Mouse (Mus musculus): ENCODE data around the gene Cwh43.

Gene Cwh43

GRCm38 (mm10) chr5:73405981-73406722 lies at the start of gene Cwh43:
TSS of gene Cwh43 (plus strand) at chr5:73406075.
- no peak for DNase-seq

GRCm38 (mm10) chr5:73359134-73359751 lies 46.6 kb upstream of the Cwh43 start:
- DNase-seq = no peak

- peak; percentile 5 for DNase-seq
These were observed 46.1 kb upstream of the Cwh43 start for GRCm38 (mm10) chr5:73359752-73360141.

- DNase-seq = peak; percentile 13
These were observed 45.6 kb upstream of the Cwh43 start for GRCm38 (mm10) chr5:73360240-73360639.

GRCm38 (mm10) chr5:73362338-73362737 lies 43.5 kb upstream of the Cwh43 start:
- no peak for DNase-seq

GRCm38 (mm10) chr5:73362791-73363190 lies 43.1 kb upstream of the Cwh43 start:
- DNase-seq = no peak

- DNase-seq = no peak
These were observed 41.6 kb upstream of the Cwh43 start for GRCm38 (mm10) chr5:73364107-73364864.

GRCm38 (mm10) chr5:73367906-73368305 lies 38.0 kb upstream of the Cwh43 start:
- DNase-seq = no peak

- DNase-seq = no peak
These were observed 36.9 kb upstream of the Cwh43 start for GRCm38 (mm10) chr5:73368845-73369447.

DNA sequence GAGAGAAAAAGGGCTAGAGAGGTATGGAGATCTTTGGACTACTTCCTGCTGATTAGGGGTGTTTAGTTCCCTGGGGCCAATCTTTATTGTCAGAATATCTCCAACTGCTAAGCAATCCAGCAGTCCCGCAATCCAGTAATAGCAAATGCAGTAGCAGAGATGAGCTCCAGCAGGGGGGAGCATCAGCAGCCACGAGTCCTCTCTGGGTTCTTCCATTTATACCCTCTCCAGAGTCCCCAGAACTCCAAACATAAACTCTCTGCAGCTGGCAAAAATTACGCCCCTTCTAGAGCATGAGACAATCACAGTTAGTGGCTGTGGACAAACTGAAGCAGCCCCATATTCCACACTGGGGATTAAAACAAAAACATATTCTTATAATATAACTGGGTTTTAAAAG lies 36.1 kb upstream of the Cwh43 start:
- no peak for DNase-seq

GRCm38 (mm10) chr5:73372601-73373000 lies 33.3 kb upstream of the Cwh43 start:
- DNase-seq = no peak

DNA sequence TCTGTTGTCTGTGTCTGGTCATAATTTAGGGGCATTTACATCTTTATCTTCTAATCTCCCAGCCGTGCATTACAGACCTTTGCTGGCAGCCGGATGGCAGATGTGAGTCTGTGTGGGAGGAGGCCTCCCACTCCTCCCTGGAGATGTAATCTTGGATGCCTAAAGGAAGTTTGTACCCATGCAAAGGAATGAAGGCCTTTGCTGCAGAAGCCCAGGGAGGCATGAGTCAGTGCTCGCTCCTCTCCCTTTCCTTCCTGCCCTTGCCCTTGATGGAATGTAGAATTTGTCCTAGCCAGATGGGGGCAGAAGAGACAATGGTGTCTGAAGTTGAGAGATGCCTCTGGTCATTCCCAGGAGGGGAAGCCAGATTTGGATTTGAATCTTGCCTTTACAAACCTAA lies 32.7 kb upstream of the Cwh43 start:
- DNase-seq = no peak

- no peak for DNase-seq
These were observed 29.8 kb upstream of the Cwh43 start for GRCm38 (mm10) chr5:73376041-73376440.

GRCm38 (mm10) chr5:73376491-73376890 lies 29.4 kb upstream of the Cwh43 start:
- DNase-seq = no peak

- peak; percentile 87 for DNase-seq
These were observed 26.0 kb upstream of the Cwh43 start for GRCm38 (mm10) chr5:73379908-73380307.

GRCm38 (mm10) chr5:73380829-73381228 lies 25.0 kb upstream of the Cwh43 start:
- DNase-seq = no peak

DNA sequence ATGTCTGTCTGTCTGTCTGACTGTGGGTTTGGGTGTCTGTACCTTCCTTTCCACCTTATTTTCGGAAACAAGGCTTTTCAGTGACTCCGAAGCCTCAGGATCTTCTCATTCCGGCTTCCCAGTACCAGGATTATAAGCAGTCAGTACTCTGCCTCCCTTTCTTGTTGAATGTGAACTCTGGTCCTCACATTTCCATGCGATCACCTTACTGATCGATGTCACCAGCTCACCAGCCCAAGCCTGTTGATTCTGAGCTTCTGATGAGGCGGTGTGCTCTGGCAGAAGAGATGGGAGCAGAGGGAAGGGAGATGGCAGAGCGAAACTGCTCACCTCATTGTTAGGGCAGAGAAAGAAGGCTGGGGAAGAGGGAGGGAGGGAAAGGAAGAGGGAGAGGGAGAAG lies 24.4 kb upstream of the Cwh43 start:
- no peak for DNase-seq

GRCm38 (mm10) chr5:73381976-73382540 lies 23.8 kb upstream of the Cwh43 start:
- DNase-seq = no peak

GRCm38 (mm10) chr5:73382737-73383646 lies 22.9 kb upstream of the Cwh43 start:
- DNase-seq = peak; percentile 80

DNA sequence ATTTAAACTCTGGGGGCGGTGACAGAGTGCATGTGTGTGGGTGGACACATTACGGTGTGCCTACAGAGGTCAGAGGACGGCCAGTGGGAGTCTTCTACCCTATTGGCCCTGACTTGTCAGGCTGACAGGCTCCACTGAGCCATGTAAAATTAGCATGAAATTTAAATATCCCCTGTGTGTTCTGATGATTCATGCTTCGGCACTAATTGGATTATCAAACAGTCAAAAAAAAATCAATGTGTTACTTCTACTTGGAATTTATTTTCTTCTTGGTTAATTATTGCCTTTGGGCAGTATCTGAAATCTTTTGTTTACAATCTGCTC lies 22.3 kb upstream of the Cwh43 start:
- no peak for DNase-seq

DNA sequence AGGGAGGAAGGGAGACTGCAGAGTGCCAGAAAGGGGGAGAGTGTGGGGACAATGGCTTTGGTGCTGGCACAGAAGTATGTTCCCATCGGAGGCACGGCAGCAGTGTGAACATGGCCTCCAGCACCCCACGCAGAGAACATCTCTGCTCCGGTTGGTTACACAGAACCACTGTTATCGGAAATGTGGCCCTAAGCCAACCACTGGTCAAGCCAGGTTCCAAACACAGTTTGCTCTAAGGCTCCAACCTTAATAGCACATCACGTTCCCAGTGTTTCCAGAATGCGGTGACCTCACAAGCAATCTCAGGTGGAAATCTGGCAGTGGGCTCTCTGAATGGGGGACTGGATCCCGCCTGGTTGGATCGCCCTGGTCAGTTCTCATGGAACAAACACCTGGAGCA lies 12.8 kb upstream of the Cwh43 start:
- DNase-seq = no peak
